Mouse (Mus musculus): ENCODE results near the gene Acaa1b. TPM values are rescaled to one million over a fixed set of nuclear protein-coding genes. Genes with fewer than 3 reads are reported as not detected.

Acaa1b gene
- polyA plus RNA-seq, 1 experiment = 1.0 TPM

GRCm38 (mm10) chr9:119158861-119159260, 2.0 kb upstream of the Acaa1b start, which contains the start of gene Gm47289:
TSS of gene Gm47289 (plus strand) at chr9:119159161.
- no peaks in the 10 kb centered on the region for H3K27me3 ChIP-seq (ENCODE audit: control insufficient read depth, insufficient read depth, low read length)
- TF ChIP-seq POLR2A (IDR thresholded peaks at IDR 0.05; ENCODE audit: control insufficient read depth, low read depth, low read length) = no peak
- TF ChIP-seq CTCF (IDR thresholded peaks at IDR 0.05; ENCODE audit: control insufficient read depth, insufficient read depth, insufficient replicate concordance, low read depth, low read length) = no peak
- H3K4me3 ChIP-seq (ENCODE audit: control insufficient read depth, low read depth, low read length) = no peak within 1 kb of the TSS
- no peaks in the 10 kb centered on the region for H3K36me3 ChIP-seq (ENCODE audit: control insufficient read depth, insufficient read depth, low read length)
- H3K4me1 ChIP-seq (ENCODE audit: control insufficient read depth, insufficient read depth, low read length) = peaks cover 6% of the 10 kb centered on the region
- no peak within 1 kb of the TSS for H3K27ac ChIP-seq (ENCODE audit: control insufficient read depth, insufficient read depth, low read depth, low read length)

- TF ChIP-seq POLR2A (IDR thresholded peaks at IDR 0.05; ENCODE audit: control insufficient read depth, low read depth, low read length) = no peak
- no peak for TF ChIP-seq CTCF (IDR thresholded peaks at IDR 0.05; ENCODE audit: control insufficient read depth, insufficient read depth, insufficient replicate concordance, low read depth, low read length)
- Histone ChIP-seq H3K4me1 (ENCODE audit: control insufficient read depth, insufficient read depth, low read length) (peaks cover 6% of the 10 kb centered on the region), H3K27ac (ENCODE audit: control insufficient read depth, insufficient read depth, low read depth, low read length) (no peak overlapping the region), H3K36me3 (ENCODE audit: control insufficient read depth, insufficient read depth, low read length) (no peaks in the 10 kb centered on the region), H3K27me3 (ENCODE audit: control insufficient read depth, insufficient read depth, low read length) (no peaks in the 10 kb centered on the region), H3K4me3 (ENCODE audit: control insufficient read depth, low read depth, low read length) (no peak overlapping the region)
Measured at GRCm38 (mm10) chr9:119155826-119156225, 1.1 kb downstream of the Acaa1b start.

- H3K4me3 ChIP-seq (ENCODE audit: control insufficient read depth, low read depth, low read length) = no peak overlapping the region
- no peak for TF ChIP-seq CTCF (IDR thresholded peaks at IDR 0.05; ENCODE audit: control insufficient read depth, insufficient read depth, insufficient replicate concordance, low read depth, low read length)
- TF ChIP-seq POLR2A (IDR thresholded peaks at IDR 0.05; ENCODE audit: control insufficient read depth, low read depth, low read length) = no peak
- H3K4me1 ChIP-seq (ENCODE audit: control insufficient read depth, insufficient read depth, low read length) = peaks cover 6% of the 10 kb centered on the region
- H3K27ac ChIP-seq (ENCODE audit: control insufficient read depth, insufficient read depth, low read depth, low read length) = no peak overlapping the region
- no peaks in the 10 kb centered on the region for H3K27me3 ChIP-seq (ENCODE audit: control insufficient read depth, insufficient read depth, low read length)
- H3K36me3 ChIP-seq (ENCODE audit: control insufficient read depth, insufficient read depth, low read length) = no peaks in the 10 kb centered on the region
Measured at GRCm38 (mm10) chr9:119155416-119155815, 1.5 kb downstream of the Acaa1b start.

GRCm38 (mm10) chr9:119151751-119152150, 5.1 kb downstream of the Acaa1b start:
- H3K27ac ChIP-seq (ENCODE audit: control insufficient read depth, insufficient read depth, low read depth, low read length) = no peak overlapping the region
- peaks cover 4% of the 10 kb centered on the region for H3K4me1 ChIP-seq (ENCODE audit: control insufficient read depth, insufficient read depth, low read length)
- H3K36me3 ChIP-seq (ENCODE audit: control insufficient read depth, insufficient read depth, low read length) = no peaks in the 10 kb centered on the region
- no peaks in the 10 kb centered on the region for H3K27me3 ChIP-seq (ENCODE audit: control insufficient read depth, insufficient read depth, low read length)
- H3K4me3 ChIP-seq (ENCODE audit: control insufficient read depth, low read depth, low read length) = no peak overlapping the region
- TF ChIP-seq POLR2A (IDR thresholded peaks at IDR 0.05; ENCODE audit: control insufficient read depth, low read depth, low read length) (no peak), CTCF (IDR thresholded peaks at IDR 0.05; ENCODE audit: control insufficient read depth, insufficient read depth, insufficient replicate concordance, low read depth, low read length) (no peak)

GRCm38 (mm10) chr9:119149601-119150000, 7.3 kb downstream of the Acaa1b start:
- TF ChIP-seq POLR2A (IDR thresholded peaks at IDR 0.05; ENCODE audit: control insufficient read depth, low read depth, low read length) (no peak), CTCF (IDR thresholded peaks at IDR 0.05; ENCODE audit: control insufficient read depth, insufficient read depth, insufficient replicate concordance, low read depth, low read length) (0 out of 2 replicates have a peak, but pooled peaks have one; percentile 4)
- Histone ChIP-seq H3K36me3 (ENCODE audit: control insufficient read depth, insufficient read depth, low read length) (no peaks in the 10 kb centered on the region), H3K27me3 (ENCODE audit: control insufficient read depth, insufficient read depth, low read length) (no peaks in the 10 kb centered on the region), H3K4me1 (ENCODE audit: control insufficient read depth, insufficient read depth, low read length) (no peaks in the 10 kb centered on the region), H3K27ac (ENCODE audit: control insufficient read depth, insufficient read depth, low read depth, low read length) (no peak overlapping the region), H3K4me3 (ENCODE audit: control insufficient read depth, low read depth, low read length) (no peak overlapping the region)

GRCm38 (mm10) chr9:119146098-119146770, 10.7 kb downstream of the Acaa1b start:
- Histone ChIP-seq H3K27me3 (ENCODE audit: control insufficient read depth, insufficient read depth, low read length) (no peaks in the 10 kb centered on the region), H3K4me1 (ENCODE audit: control insufficient read depth, insufficient read depth, low read length) (no peaks in the 10 kb centered on the region), H3K36me3 (ENCODE audit: control insufficient read depth, insufficient read depth, low read length) (no peaks in the 10 kb centered on the region; the same call in 1 of the 2 replicates), H3K4me3 (ENCODE audit: control insufficient read depth, low read depth, low read length) (no peak overlapping the region), H3K27ac (ENCODE audit: control insufficient read depth, insufficient read depth, low read depth, low read length) (no peak overlapping the region)
- TF ChIP-seq CTCF (IDR thresholded peaks at IDR 0.05; ENCODE audit: control insufficient read depth, insufficient read depth, insufficient replicate concordance, low read depth, low read length) (no peak), POLR2A (IDR thresholded peaks at IDR 0.05; ENCODE audit: control insufficient read depth, low read depth, low read length) (no peak)

GRCm38 (mm10) chr9:119145638-119146037, 11.3 kb downstream of the Acaa1b start:
- no peaks in the 10 kb centered on the region for H3K27me3 ChIP-seq (ENCODE audit: control insufficient read depth, insufficient read depth, low read length)
- no peaks in the 10 kb centered on the region; the same call in 1 of the 2 replicates for H3K36me3 ChIP-seq (ENCODE audit: control insufficient read depth, insufficient read depth, low read length)
- no peaks in the 10 kb centered on the region for H3K4me1 ChIP-seq (ENCODE audit: control insufficient read depth, insufficient read depth, low read length)
- TF ChIP-seq CTCF (IDR thresholded peaks at IDR 0.05; ENCODE audit: control insufficient read depth, insufficient read depth, insufficient replicate concordance, low read depth, low read length) (no peak), POLR2A (IDR thresholded peaks at IDR 0.05; ENCODE audit: control insufficient read depth, low read depth, low read length) (no peak)
- H3K27ac ChIP-seq (ENCODE audit: control insufficient read depth, insufficient read depth, low read depth, low read length) = no peak overlapping the region
- H3K4me3 ChIP-seq (ENCODE audit: control insufficient read depth, low read depth, low read length) = no peak overlapping the region

Measured in testis, adult 2 months (tissue).